Mouse (Mus musculus) common myeloid progenitor, adult 5-6 weeks (primary cell): ENCODE data around the gene Armc7. TPM values are rescaled to one million over a fixed set of nuclear protein-coding genes. Genes with fewer than 3 reads are reported as not detected.
"Not testable (repeated sequence)": the region's sequence is repeated elsewhere in the genome, so short reads cannot be mapped to it uniquely, and the experiment has no call there.

Source experiments
- ATAC-seq: replicated peaks from 2 replicates; pipeline ENCODE4 v1.8.0; 2016; ENCODE audit warnings: low read depth, mild to moderate bottlenecking, moderate TSS enrichment, inconsistent platforms; ENCODE audit not compliant: poor library complexity, severe bottlenecking
- total RNA-seq: library from RNA; stranded (forward); fragments of 200-1000, 187-1606 nt; gene quantifications from 2 replicates; pipeline ENCODE4 v1.2.3, GENCODE M21; 2017

Armc7 gene
- total RNA-seq, 1 experiment from 2014 or later: 4.2 TPM

DNA sequence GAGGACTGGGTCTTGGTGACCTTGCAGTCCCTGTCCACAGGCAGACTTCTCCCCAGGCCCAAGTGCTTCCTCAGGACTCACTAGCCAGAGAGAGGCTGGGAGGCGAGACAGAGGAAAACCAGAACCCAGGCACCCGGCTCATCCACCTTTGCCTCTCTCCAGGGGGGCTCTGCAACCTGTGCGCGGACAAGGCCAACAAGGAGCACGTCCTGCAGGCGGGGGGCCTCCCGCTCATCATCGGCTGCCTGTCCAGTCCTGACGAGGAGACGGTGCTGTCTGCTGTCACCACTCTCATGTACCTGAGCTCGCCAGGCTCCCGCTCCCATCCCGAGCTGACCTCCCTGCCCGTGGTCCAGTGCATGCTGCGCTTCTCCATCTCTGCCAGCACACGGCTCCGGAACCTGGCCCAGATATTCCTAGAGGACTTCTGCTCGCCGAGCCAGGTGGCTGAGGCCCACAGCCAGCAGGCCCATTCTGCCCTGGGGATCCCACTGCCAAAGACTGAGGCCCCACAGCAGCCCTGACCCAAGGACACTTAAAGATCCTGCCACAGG is 13.2 kb downstream of the Armc7 start:
- no peak for ATAC-seq

DNA sequence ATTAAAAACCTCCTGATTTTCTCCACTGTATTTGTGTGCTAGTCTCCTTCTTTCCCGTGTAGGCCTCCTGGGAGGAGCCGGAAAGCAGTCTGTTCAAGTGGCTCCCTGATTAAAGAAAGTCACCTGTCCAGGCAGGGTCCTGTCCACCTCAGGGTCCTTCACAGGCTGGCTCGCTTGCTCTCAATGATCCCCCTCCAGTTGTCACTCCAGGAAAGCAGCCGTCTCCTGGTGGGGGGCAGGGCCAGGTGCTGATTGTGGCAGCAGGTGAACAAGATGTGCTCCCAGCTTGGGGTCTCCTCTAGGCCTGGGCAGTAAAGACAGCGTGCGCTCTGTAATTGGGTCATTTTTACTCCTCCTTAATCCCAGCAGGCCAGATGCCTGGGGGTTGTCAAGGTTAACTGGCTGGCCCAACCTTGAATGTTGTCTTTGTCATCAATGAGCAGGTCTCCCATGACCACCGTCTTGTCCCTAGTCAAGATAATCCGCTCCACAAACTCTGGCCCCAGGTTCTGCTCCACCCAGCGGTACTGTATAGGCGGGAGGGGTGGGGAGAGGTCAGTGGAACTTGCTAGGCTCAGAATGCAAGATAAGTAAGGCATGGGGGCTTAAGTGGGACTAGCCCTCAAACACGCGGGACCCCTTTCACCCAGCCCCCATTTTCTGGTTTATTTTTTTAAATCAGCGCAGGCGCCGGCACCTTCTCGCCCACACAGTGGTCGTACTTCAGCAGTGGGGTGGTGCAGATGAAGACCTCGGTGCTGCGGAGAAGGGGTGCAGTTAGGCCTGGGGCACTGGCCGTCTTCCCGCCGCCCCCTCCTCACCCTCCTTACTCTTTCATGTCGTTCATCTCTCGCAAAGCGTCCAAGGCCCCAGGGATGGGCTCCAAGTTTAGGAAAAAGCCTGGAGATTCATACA is 15.2 kb downstream of the Armc7 start:
- no peak for ATAC-seq

DNA sequence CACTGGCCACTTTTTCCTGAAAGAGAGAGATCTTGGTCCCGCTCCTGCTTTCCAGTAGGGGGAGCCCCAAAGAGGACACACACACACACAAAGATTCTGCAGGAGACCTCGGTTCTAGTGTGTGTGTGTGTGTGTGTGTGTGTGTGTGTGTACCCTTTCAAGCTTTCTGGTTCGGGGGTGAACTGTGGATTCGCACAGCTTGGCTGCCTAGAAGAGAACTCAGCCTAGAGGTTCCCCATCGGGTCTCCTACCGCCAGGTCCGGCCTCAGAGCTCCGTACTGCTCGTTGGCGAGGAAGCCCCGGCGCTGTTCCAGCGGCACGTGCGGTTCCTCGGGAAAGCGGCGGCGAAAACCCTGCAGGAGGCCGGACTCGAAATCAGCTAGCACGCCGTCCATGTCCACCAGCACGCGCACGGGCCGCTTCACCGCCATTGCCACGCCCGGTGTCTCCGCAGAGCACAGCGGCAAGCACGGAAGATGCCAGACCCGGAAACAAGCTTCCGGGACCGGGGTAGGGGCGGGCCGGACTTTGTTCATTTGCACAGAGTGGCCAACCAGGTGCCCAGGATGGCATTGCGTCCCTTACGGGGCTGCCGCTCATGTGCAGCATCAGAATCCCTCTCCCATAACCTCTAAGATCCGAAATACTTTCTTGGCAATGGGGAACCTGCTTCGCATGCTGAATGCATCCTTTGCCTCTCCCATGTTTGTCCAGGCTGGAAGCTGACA is 16.1 kb downstream of the Armc7 start, which contains the start of gene Nt5c:
Gene Nt5c (minus strand): TSS at position 507 of the 728 bp plus-strand sequence.
- ATAC-seq: peak; percentile 94

DNA sequence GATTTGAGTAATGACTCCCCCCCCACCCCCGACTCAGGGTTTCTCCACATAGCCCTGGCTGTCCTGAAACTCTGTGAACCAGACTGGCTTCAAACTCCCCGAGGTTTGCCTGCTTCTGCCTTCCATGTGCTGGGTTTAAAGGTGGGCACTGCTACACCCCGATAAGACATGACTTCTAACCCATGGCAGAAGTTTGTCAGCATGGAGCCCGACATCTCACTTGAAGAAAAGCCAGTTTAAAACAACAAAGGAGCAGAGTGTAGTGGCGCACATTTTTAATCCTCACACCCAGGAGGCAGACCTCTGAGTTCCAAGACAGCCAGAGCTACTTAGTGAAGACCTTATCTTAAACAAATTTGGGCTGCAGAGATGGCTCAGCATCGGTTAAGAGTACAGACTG is 16.9 kb downstream of the Armc7 start:
- no peak for ATAC-seq

DNA sequence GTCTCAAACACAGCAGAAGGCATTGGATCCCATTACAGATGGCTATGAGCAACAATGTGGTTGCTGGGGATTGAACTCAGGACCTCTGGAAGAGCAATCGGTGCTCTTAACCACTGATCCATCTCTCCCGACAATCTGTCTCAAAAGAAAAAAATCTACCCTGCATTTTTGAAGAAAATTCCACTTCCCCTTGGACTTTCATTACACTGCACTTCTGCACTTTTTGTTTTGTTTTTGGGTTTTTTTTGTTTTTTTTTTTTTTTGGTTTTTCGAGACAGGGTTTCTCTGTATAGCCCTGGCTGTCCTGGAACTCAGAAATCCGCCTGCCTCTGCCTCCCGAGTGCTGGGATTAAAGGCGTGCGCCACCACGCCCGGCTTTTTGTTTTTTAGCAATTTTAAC is 21.1 kb downstream of the Armc7 start:
- not testable (repeated sequence) for ATAC-seq

DNA sequence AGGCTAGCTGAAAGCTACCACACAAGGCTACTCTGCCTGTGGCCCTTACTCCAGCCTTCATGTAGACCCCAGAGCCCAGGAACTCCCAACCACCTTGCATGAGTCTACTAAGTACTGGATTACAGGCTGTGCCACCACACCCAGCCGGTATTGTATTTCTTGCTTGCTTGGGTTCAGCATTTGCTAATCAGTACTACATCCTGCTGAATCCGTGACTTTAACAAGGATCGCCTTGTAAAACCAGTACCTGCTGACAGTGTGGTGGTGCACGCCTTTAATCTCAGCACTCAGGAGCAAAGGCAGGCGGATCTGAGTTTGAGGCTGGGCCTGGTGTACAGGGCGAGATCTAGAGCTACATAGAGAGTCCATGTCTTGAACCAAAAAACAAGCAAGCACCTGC is 27.2 kb downstream of the Armc7 start:
- ATAC-seq: no peak

DNA sequence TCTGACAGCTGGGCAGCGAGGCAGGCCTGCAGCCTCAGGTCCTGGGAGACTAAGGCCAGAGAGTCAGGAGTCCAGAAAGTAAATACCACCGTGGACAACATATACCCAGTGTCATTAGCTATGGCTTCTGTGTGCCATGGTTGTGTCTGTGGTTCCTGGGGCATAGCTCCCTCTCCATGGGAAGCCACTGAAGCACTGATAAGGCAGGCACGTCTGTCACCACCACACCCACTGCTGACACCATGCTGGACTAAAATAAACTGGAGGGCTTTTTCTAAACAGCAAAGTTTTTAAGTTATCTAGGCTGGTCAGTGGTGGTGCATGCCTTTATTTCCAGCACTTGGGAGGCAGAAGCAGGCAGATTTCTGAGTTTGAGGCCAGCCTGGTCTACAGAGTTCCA is 31.1 kb downstream of the Armc7 start:
- peak; percentile 75 for ATAC-seq

DNA sequence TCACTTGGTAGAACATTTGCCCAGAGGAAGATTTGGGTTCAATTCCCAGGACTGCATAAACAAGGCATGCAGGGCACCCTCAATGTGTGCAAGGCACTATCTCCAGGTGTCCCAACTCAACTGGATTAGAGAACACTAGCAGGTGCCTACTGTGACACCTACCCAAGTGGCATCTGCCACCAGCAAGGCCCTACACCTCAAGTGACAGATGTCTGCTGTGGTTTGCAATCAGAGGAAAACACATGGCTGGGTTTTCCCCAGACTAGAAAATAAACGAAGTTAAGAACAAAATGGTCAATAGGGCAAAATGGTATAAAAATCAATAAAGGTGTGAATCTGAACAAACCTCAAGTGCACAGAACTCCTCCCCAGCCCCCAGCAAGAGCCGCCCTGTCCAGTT is 32.6 kb downstream of the Armc7 start:
- ATAC-seq: 0 out of 2 replicates have a peak, but pooled peaks have one; percentile 6

DNA sequence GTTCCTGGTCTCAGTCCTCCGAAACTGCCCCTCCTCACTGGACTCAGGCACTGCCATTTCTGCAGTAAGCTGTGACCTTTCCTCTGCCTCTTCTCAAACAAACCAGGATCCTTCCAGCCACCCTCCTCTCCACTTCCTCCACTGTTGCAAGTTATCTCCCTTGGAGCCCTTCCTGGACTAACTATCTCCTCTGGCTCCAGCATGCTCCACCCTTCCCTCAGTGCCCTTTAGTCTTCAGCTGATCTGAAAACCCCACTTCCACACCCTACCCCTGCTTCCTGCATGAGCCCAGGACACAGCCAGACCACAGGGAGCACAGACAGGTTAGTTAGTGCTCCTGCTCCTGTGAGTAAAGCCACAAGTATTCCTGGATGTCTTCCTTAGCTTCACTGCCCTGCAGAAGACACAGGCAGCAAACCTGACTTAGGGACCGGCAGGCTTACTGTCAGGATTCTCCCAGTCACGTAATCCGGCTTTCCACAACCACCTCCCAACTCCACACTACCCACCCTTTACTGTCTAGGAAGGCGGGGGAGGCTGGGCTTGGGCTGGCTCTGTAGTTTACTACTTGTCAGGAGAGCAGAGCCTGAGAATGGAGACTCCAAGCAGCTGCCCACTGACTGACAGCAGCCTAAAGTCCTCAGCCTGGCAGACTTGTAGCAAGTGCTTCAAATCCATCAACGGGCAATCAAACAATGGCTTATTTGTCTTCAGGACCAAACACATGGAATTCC is 34.5 kb downstream of the Armc7 start:
- no peak for ATAC-seq

DNA sequence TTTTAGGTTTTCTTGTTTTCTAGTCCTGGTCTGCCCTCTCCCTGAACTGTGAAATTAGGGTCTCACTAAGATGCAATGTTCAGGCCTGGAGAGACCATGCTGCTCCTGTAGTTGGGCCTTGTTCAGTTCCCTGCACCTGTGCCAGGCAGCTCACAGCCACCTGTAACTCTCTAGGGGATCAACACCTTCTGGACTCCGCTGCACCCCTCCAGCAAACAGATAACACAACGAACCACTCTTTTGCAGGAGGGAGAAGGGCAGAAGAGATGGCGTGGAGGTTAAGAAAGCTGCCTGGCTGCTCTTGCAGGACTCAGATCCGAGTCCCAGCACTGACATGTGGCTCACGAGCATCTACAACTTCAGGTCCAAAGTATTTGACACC is 35.0 kb downstream of the Armc7 start:
- no peak for ATAC-seq

DNA sequence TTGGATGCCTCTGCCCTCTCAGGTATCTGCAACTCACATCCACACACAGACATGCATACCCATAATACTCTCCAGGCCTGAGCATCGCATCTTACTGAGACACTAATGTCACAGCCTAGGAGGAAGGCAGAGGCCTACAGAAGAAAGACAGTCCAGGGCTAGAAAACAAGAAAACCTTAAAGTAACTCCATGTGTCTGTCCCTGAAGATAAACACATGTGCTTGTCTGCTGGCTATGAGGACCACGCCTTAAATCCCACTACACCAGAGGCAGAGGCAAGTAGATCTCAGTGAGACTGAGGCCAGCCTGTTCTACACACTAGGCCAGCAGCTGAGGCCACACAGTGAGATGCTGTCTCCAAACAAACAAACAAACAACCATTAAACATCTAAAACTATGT is 35.7 kb downstream of the Armc7 start:
- no peak for ATAC-seq

DNA sequence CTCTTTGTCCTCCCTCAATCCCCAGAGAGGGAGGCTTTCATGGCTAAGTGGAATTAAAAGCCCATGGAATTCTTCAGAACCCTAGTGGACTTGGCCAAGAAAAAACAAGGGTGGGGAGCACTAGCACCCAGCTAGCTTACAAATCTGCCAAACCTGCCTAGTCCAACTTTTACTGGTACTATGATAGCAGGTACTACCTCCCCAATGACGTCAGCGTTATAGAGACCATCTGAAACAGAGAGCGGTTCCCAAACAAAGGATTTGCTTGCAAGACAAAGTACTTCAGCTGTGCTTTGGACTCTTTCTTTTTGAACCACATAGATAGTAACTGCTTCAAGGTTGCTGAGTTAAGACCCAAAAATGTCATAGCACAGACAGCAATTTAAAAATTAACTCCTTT is 36.5 kb downstream of the Armc7 start:
- no peak for ATAC-seq

DNA sequence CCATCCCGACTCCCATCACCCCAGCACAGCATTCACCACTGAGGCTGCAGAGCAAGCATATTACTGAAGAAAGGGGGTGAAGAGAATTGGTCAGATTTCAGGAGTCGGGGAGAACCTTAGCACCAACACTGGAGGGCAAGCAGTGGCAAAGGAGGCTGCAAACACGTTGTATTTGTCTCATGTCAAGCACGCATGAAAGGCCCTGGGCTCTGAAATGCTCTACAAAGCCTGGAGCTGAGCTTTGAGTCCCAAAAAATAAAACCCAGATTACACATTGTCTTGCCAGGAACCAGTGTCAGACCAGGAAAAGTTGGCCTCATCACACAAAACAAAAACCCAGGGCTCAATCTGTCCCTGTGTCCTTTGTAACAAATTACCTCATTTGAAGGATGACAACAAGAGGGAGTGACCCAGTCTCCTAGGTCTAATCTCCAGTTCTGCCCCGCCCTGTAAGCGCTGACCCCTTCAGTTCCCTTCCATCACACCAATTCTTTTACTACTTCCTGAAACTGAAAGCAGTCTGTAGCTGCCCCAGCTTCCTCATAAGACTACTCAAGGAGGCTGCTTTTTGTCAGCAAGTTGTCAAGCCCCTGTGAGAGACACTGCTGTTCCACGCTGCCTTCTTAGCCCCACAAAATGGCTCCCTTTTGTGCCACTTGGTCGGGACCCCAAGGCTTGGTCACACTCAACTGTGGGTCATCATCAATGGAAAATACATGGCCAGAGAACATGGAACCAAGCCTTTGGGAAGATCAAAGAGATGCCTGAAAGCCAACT is 37.1 kb downstream of the Armc7 start:
- ATAC-seq: peak; percentile 31

DNA sequence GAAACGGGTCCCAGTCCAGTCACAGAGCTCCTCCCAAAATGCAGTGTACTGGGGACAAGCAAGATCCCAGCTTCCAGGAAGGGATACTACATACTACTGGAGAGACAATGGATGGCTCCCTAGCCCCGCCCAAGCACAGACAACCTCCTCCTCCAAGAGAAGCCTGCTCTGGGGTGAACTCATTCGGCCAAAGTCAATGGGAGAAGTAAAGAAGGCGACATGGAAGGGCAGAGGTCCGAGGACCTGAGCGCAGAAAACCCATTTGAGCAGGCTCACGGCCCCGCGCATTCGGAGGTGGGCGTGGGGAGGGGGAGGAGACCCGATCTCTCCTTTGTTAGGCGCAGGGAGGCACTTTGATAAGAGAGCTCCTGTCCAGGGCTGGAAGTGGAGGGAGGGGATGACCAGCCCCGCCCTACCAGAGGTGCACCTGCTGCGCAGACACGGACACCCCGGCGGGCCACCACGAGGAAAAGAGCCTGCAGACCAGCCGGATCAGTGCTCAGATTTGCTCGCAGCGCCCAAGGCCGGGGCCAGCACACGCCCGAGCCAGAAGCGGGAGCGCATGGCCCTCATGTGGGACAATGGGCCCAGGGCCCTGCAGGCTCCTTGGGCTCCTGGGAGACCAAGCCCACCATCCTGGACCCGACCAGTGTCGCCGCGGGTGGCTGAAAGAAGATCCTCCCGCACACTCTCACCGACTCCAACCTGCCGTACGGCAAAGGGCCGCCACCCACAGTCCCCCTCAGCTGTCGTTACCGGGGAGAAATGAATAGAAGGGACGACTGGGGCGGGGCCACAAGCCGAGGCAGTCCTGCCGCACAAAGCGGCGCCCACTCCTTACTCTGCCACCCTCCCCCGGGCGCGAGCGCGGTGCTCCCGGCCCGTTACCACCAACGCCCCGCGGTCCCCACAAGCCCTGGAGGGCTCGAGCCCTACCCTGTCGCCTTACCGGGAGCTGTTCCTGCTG is 38.1 kb downstream of the Armc7 start:
- ATAC-seq: 0 out of 2 replicates have a peak, but pooled peaks have one; percentile 1

DNA sequence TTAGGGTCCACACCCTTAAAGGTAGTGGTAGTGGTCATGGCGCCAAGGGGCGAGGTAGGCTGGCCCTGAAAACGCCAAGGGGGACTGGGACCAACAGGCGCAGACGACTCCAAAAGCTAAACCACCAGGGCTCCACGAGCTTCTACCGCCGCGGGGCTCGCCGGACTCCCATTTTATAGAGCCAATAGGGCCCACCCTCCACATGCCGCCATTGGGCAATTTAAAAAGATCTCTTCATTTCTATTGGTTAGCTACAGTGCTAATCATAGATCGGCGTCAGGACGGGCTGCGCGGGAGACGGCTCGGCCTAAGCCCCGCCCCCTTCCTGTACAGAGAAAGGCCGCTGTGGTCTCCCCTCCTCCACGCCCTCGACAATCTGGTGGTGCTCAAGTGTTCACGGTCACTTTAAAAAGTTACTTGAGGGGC is 38.8 kb downstream of the Armc7 start, which contains the start of gene Jpt1:
Gene Jpt1 (minus strand): TSS at position 150 of the 426 bp plus-strand sequence.
- peak; percentile 81 for ATAC-seq

DNA sequence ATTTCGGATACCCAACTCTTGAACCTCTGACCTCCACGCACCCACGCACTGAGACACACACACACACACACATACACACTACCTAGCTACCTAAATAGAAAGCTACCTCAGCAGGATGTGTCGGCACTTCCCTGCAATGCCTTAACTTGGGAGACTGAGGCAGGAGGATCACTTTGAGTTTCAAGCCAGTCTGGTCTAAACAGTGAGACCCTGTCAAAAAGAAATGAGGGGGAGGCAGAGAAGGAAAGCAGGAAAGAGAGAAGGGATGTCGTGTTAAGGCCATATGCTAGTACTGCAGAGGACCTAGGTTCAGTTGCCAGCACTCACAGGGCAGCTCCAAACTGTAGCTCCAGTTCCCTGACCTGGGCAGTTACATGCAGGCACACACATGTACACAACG is 39.6 kb downstream of the Armc7 start:
- no peak for ATAC-seq

DNA sequence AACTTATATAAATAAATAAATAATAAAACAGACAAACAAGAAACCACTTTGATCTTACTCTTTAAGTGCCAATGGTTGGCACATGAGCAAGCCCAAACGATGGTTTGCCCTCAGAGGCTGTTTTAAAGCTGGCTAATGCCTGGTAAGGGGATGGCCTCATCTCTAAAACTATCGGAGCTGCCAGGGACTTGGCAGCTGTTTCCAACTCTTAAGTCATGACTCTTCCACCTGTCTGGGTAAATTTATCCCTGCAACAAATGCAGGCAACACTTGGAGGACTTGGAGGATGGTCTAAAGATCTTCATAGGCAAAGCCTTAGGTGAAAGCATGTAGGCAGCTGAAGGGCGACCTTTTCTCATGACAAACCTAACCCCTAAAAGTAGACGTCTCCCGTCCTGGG is 41.5 kb downstream of the Armc7 start:
- no peak for ATAC-seq

DNA sequence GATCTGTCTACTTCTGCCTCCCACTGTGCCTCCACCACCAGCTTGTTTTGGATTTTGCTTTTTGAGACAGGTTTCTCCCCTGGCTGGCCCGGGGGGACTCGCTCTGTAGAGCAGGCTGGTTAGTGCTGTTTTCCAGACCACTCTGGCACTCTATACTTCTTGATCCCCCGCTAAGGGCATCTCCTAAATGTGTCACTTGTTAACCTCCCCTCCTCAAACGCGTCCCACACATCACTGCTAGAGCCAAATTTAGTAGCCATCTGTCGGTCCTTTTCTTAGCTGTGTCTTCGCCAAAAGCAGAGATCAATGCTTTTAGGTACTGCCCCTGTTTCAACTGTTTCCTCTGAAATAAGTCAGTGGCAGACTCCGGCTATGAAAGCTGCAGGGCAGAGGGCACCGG is 43.2 kb downstream of the Armc7 start:
- ATAC-seq: no peak
